In the genomic region with DNA sequence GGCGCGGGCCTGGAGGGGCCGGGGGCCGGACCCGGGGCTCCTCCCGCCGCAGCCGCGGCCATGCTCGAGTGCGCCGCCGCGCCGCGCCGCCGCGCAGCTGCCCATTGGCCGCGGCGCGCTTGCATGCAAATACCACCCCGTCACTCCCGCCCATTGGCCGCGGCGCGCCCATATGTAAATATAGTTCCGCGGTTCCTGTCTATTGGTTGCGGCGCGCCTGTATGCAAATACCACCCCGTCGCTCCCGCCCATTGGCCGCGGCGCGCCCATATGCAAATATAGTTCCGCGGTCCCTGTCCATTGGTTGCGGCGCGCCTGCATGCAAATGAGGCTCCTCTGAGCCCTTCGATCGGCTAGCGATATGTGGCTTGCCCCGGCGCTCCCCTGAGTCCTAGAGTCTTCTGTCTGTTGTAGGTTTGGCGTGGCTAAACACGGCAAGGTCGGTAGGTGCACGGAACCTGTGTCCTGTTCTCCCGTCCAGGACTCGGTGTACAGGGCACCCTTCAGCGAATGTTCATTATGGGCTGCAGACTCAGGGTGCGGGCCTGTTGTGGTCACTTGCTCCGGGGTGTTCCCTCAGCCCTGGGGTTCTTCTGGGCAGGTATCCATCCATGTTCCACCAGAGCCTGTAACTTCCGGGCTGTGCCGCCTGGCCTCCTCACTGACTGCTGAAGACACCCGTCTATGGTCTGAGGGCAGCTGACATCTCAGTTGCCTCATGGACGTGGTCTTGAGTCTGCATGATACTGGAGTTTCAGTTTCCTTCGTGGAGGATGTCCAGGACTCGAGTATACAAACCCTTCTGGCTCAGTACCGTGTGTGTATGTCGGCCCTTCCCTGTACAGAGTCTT, we compare ENCODE assay signal across 8 mouse cellular contexts. TPM values are rescaled to one million over a fixed set of nuclear protein-coding genes. Genes with fewer than 3 reads are reported as not detected.
DNase-seq lines count a peak whose midpoint lies in the region; ATAC-seq lines count a peak whose summit lies in the region.

A gene (minus strand): TSS at position 103 of the 851 bp plus-strand sequence.

- WGBS in forebrain, embryonic 14.5 days: 9% methylated on average over 55 of the region's 68 CpGs
- WGBS in neural tube, embryonic 15.5 days: 7% methylated on average over 67 of the region's 68 CpGs

- H3K27ac ChIP-seq in forebrain, embryonic 14.5 days (ENCODE audit: low read depth, low read length): peak within 1 kb of the TSS; percentile 58
- H3K27ac ChIP-seq in neural tube, embryonic 15.5 days (replicated peaks): peak within 1 kb of the TSS; percentile 68

- peak within 1 kb of the TSS; percentile 93 for H3K9ac ChIP-seq in forebrain, embryonic 14.5 days (ENCODE audit: low read length)
- peak within 1 kb of the TSS; percentile 87 for H3K9ac ChIP-seq in neural tube, embryonic 15.5 days (replicated peaks)

- peak; percentile 97 for ATAC-seq in forebrain, embryonic 14.5 days
- ATAC-seq in neural tube, embryonic 15.5 days (ENCODE audit: low FRiP score): peak; percentile 95

- no peaks in the 10 kb centered on the region for H3K27me3 ChIP-seq in forebrain, embryonic 14.5 days (replicated peaks; ENCODE audit: control insufficient read depth, insufficient read depth, low read length)
- H3K27me3 ChIP-seq in neural tube, embryonic 15.5 days (replicated peaks): peaks cover 7% of the 10 kb centered on the region; the same call in 1 of the 2 replicates

- H3K36me3 ChIP-seq in forebrain, embryonic 14.5 days (ENCODE audit: control insufficient read depth, insufficient read depth, low read length): peaks cover 7% of the 10 kb centered on the region; the same call in 1 of the 2 replicates
- peaks cover 7% of the 10 kb centered on the region for H3K36me3 ChIP-seq in neural tube, embryonic 15.5 days

- intact Hi-C loops in heart, postnatal 14 days (cut with DNase I): loop anchor here (2.0 kb wide), 1 partner anchor 159 kb away; no protein-coding TSS in a partner anchor

- peak within 1 kb of the TSS; percentile 97 for H3K4me2 ChIP-seq in forebrain, embryonic 14.5 days (ENCODE audit: low read length)
- H3K4me2 ChIP-seq in neural tube, embryonic 15.5 days: peak within 1 kb of the TSS; percentile 82

- no peaks in the 10 kb centered on the region for H3K9me3 ChIP-seq in forebrain, embryonic 14.5 days (replicated peaks; ENCODE audit: control insufficient read depth, low read length)
- H3K9me3 ChIP-seq in neural tube, embryonic 15.5 days (replicated peaks): no peaks in the 10 kb centered on the region

- peak within 1 kb of the TSS; percentile 81 for H3K4me3 ChIP-seq in forebrain, embryonic 14.5 days (ENCODE audit: low read depth, low read length)
- H3K4me3 ChIP-seq in neural tube, embryonic 15.5 days (replicated peaks): peak within 1 kb of the TSS; percentile 74

- DNase-seq in ES-CJ7 (ENCODE audit: low read depth, low spot score): peak; percentile 97
- DNase-seq in cerebellum, adult 11 months: peak; percentile 89
- DNase-seq in forebrain, embryonic 14.5 days (ENCODE audit: low spot score): peak; percentile 99
- DNase-seq in heart, postnatal 14 days: peak; percentile 89 to 96
- peak; percentile 94 for DNase-seq in layer of hippocampus, adult 11-12 months (ENCODE audit: low spot score)
- DNase-seq in lung, adult 18-20 months: peak; percentile 96
- peak; percentile 97 for DNase-seq in testis, postnatal 14 days (ENCODE audit: low spot score)

- peaks cover 12% of the 10 kb centered on the region for H3K4me1 ChIP-seq in forebrain, embryonic 14.5 days (ENCODE audit: control insufficient read depth, insufficient read depth, low read length)
- peaks cover 40% of the 10 kb centered on the region for H3K4me1 ChIP-seq in neural tube, embryonic 15.5 days

RNA-seq across cellular contexts. Expression of the gene that starts here (rescaled TPM):
- polyA plus RNA-seq in forebrain, embryonic 14.5 days (2014; fragmentation: Nextera tagmentation; extraction: Ambion mirVana): 14.5 and 15.0 TPM in 2 replicates
- 10 to 100 TPM; 14.3 to 14.6 TPM for total RNA-seq in heart, postnatal 14 days (2021)
- 21.2 and 25.6 TPM in 2 replicates for polyA plus RNA-seq in neural tube, embryonic 15.5 days (2015; fragmentation: Nextera tagmentation; extraction: Ambion mirVana)

Comparison
In these comparisons a context has a peak if more than half of its experiments do, and no peak if none do; other contexts are left out.
1. Peak in every context shown above with its lines: DNase-seq, ATAC-seq, H3K4me3 ChIP-seq and H3K27ac ChIP-seq.